In genomic region chr1:75236117-75237050, GRCm38 (mm10) we compare ENCODE assay signal across 8 mouse cellular contexts. TPM values are rescaled to one million over a fixed set of nuclear protein-coding genes. Genes with fewer than 3 reads are reported as not detected.
A peak's percentile ranks its signal among the peaks of the same experiment; 100 is the strongest.
DNase-seq lines count a peak whose midpoint lies in the region; ATAC-seq and TF ChIP-seq lines count a peak whose summit lies in the region.

Dnajb2 (plus strand) TSS chr1:75236406.

- peak within 1 kb of the TSS; percentile 87 for H3K4me3 ChIP-seq in E14TG2a.4 (replicated peaks; ENCODE audit: low read length)
- H3K4me3 ChIP-seq in forebrain, embryonic 13.5 days, result peak within 1 kb of the TSS; percentile 69
- peak within 1 kb of the TSS; percentile 72 for H3K4me3 ChIP-seq in heart, postnatal 0 days (ENCODE audit: low read depth, low read length)
- peak within 1 kb of the TSS; percentile 69 for H3K4me3 ChIP-seq in liver, embryonic 16.5 days (ENCODE audit: low read depth, low read length)
- H3K4me3 ChIP-seq in neural tube, embryonic 12.5 days, result peak within 1 kb of the TSS; percentile 57
- peak within 1 kb of the TSS; percentile 70 for H3K4me3 ChIP-seq in stomach, postnatal 0 days (ENCODE audit: low read depth, low read length)

- WGBS in forebrain, embryonic 13.5 days, result under 1% methylated on average over 62 of the region's 64 CpGs
- WGBS in heart, postnatal 0 days, result under 1% methylated on average over 63 of the region's 64 CpGs
- under 1% methylated on average over 64 of the region's 64 CpGs for WGBS in liver, embryonic 16.5 days (ENCODE audit: insufficient replicate concordance)
- under 1% methylated on average over 64 of the region's 64 CpGs for WGBS in neural tube, embryonic 12.5 days
- WGBS in stomach, postnatal 0 days, result under 1% methylated on average over 56 of the region's 64 CpGs

- H3K4me1 ChIP-seq in E14TG2a.4 (replicated peaks; ENCODE audit: low read depth, low read length), result peaks cover 64% of the 10 kb centered on the region
- peaks cover 27% of the 10 kb centered on the region for H3K4me1 ChIP-seq in forebrain, embryonic 13.5 days
- no peaks in the 10 kb centered on the region; the same call in 1 of the 2 replicates for H3K4me1 ChIP-seq in heart, postnatal 0 days (ENCODE audit: control insufficient read depth, insufficient read depth)
- peaks cover 45% of the 10 kb centered on the region for H3K4me1 ChIP-seq in liver, embryonic 16.5 days (ENCODE audit: control insufficient read depth, low read depth, low read length)
- peaks cover 13% of the 10 kb centered on the region for H3K4me1 ChIP-seq in neural tube, embryonic 12.5 days
- H3K4me1 ChIP-seq in stomach, postnatal 0 days (replicated peaks; ENCODE audit: control insufficient read depth, insufficient read depth), result no peaks in the 10 kb centered on the region

- TF ChIP-seq EP300 in heart, postnatal 0 days (IDR thresholded peaks at IDR 0.05; ENCODE audit: low read depth), result no peak
- TF ChIP-seq EP300 in stomach, postnatal 0 days (optimal IDR thresholded peaks at IDR 0.05), result no peak

- no peak for TF ChIP-seq CTCF in E14TG2a.4 (conservative IDR thresholded peaks at IDR 0.05; ENCODE audit: low read length)
- TF ChIP-seq CTCF in heart, postnatal 0 days (IDR thresholded peaks at IDR 0.05; ENCODE audit: low read depth), result no peak
- TF ChIP-seq CTCF in stomach, postnatal 0 days (IDR thresholded peaks at IDR 0.05; ENCODE audit: low read depth), result no peak

- peak; percentile 86 for DNase-seq in c-Kit-positive CD71-positive TER-119-positive erythroid progenitor cells, embryonic 14.5 days (ENCODE audit: low spot score)
- DNase-seq in heart, postnatal 0 days (ENCODE audit: low spot score), result peak; percentile 88
- DNase-seq in kidney, postnatal 36 days, result peak; percentile 95
- DNase-seq in stomach, postnatal 0 days (ENCODE audit: low spot score), result peak; percentile 94

- peak within 1 kb of the TSS; percentile 94 for H3K4me2 ChIP-seq in forebrain, embryonic 13.5 days
- H3K4me2 ChIP-seq in heart, postnatal 0 days (ENCODE audit: low read depth, low read length), result peak within 1 kb of the TSS; percentile 93
- H3K4me2 ChIP-seq in liver, embryonic 16.5 days (ENCODE audit: low read depth, low read length), result peak within 1 kb of the TSS; percentile 86
- peak within 1 kb of the TSS; percentile 85 for H3K4me2 ChIP-seq in neural tube, embryonic 12.5 days (replicated peaks)
- H3K4me2 ChIP-seq in stomach, postnatal 0 days (replicated peaks; ENCODE audit: low read depth), result peak within 1 kb of the TSS; percentile 91

- peak within 1 kb of the TSS; percentile 90 for H3K9ac ChIP-seq in forebrain, embryonic 13.5 days
- peak within 1 kb of the TSS; percentile 79 for H3K9ac ChIP-seq in heart, postnatal 0 days (replicated peaks; ENCODE audit: low read depth, low read length)
- peak within 1 kb of the TSS; percentile 79 for H3K9ac ChIP-seq in liver, embryonic 16.5 days (ENCODE audit: low read depth, low read length)
- H3K9ac ChIP-seq in neural tube, embryonic 12.5 days, result peak within 1 kb of the TSS; percentile 70
- H3K9ac ChIP-seq in stomach, postnatal 0 days (ENCODE audit: low read length), result peak within 1 kb of the TSS; percentile 72

- H3K9me3 ChIP-seq in E14TG2a.4 (ENCODE audit: low read length), result no peaks in the 10 kb centered on the region
- no peaks in the 10 kb centered on the region for H3K9me3 ChIP-seq in forebrain, embryonic 13.5 days (replicated peaks)
- no peaks in the 10 kb centered on the region for H3K9me3 ChIP-seq in heart, postnatal 0 days (replicated peaks; ENCODE audit: control insufficient read depth, low read length)
- H3K9me3 ChIP-seq in liver, embryonic 16.5 days (replicated peaks; ENCODE audit: control insufficient read depth, low read length), result no peaks in the 10 kb centered on the region
- H3K9me3 ChIP-seq in neural tube, embryonic 12.5 days, result no peaks in the 10 kb centered on the region
- no peaks in the 10 kb centered on the region for H3K9me3 ChIP-seq in stomach, postnatal 0 days (ENCODE audit: control insufficient read depth, low read length)

- H3K27me3 ChIP-seq in E14TG2a.4 (ENCODE audit: insufficient read depth, low read length), result peaks cover 8% of the 10 kb centered on the region
- no peaks in the 10 kb centered on the region; the same call in 1 of the 2 replicates for H3K27me3 ChIP-seq in forebrain, embryonic 13.5 days
- H3K27me3 ChIP-seq in heart, postnatal 0 days (ENCODE audit: control insufficient read depth, insufficient read depth, low read length), result no peaks in the 10 kb centered on the region
- no peaks in the 10 kb centered on the region for H3K27me3 ChIP-seq in liver, embryonic 16.5 days (ENCODE audit: control insufficient read depth, insufficient read depth, low read depth, low read length)
- H3K27me3 ChIP-seq in neural tube, embryonic 12.5 days (replicated peaks), result no peaks in the 10 kb centered on the region
- no peaks in the 10 kb centered on the region for H3K27me3 ChIP-seq in stomach, postnatal 0 days (ENCODE audit: control insufficient read depth, insufficient read depth, low read length)

- H3K27ac ChIP-seq in forebrain, embryonic 13.5 days, result peak within 1 kb of the TSS; percentile 68
- peak within 1 kb of the TSS; percentile 94 for H3K27ac ChIP-seq in heart, postnatal 0 days (ENCODE audit: low read depth)
- peak within 1 kb of the TSS; percentile 99 for H3K27ac ChIP-seq in liver, embryonic 16.5 days (ENCODE audit: low read length)
- H3K27ac ChIP-seq in neural tube, embryonic 12.5 days, result peak within 1 kb of the TSS; percentile 51; the same call in 1 of the 2 replicates
- peak within 1 kb of the TSS; percentile 91 for H3K27ac ChIP-seq in stomach, postnatal 0 days (replicated peaks)

- peaks cover 26% of the 10 kb centered on the region for H3K36me3 ChIP-seq in E14TG2a.4 (ENCODE audit: insufficient read depth, low read length)
- H3K36me3 ChIP-seq in forebrain, embryonic 13.5 days (ENCODE audit: poor library complexity, severe bottlenecking), result peaks cover 18% of the 10 kb centered on the region
- H3K36me3 ChIP-seq in heart, postnatal 0 days (replicated peaks; ENCODE audit: control insufficient read depth, insufficient read depth, low read length), result peaks cover 21% of the 10 kb centered on the region
- H3K36me3 ChIP-seq in liver, embryonic 16.5 days (ENCODE audit: control insufficient read depth, insufficient read depth), result no peaks in the 10 kb centered on the region; the same call in none of the 2 replicates
- H3K36me3 ChIP-seq in neural tube, embryonic 12.5 days, result peaks cover 16% of the 10 kb centered on the region
- peaks cover 6% of the 10 kb centered on the region; the same call in 1 of the 2 replicates for H3K36me3 ChIP-seq in stomach, postnatal 0 days (ENCODE audit: control insufficient read depth, insufficient read depth, low read length)

- ATAC-seq in forebrain, embryonic 13.5 days, result peak; percentile 86
- ATAC-seq in heart, postnatal 0 days (ENCODE audit: insufficient read depth, low read depth), result peak; percentile 92
- ATAC-seq in liver, embryonic 16.5 days (ENCODE audit: low read depth), result peak; percentile 95
- ATAC-seq in neural tube, embryonic 12.5 days (ENCODE audit: low FRiP score, low read depth), result peak; percentile 88
- peak; percentile 96 for ATAC-seq in stomach, postnatal 0 days (ENCODE audit: low FRiP score, low TSS enrichment)

RNA-seq across cellular contexts. Expression of gene Dnajb2, which starts in this region (rescaled TPM):
- polyA plus RNA-seq in forebrain, embryonic 13.5 days (2015; fragmentation: Nextera tagmentation; extraction: Ambion mirVana), result 40.0 and 41.7 TPM in 2 replicates
- total RNA-seq in heart, postnatal 0 days (2014; rRNA removed; ENCODE audit: low replicate concordance), result 25.1 and 35.0 TPM in 2 replicates
- polyA plus RNA-seq in heart, postnatal 0 days (2015; fragmentation: Nextera tagmentation; extraction: Ambion mirVana), result 34.9 and 36.7 TPM in 2 replicates
- polyA plus RNA-seq in liver, embryonic 16.5 days (2015; fragmentation: Nextera tagmentation; extraction: Ambion mirVana), result 33.8 and 33.9 TPM in 2 replicates
- 49.6 and 54.9 TPM in 2 replicates for polyA plus RNA-seq in neural tube, embryonic 12.5 days (2016; fragmentation: Nextera tagmentation; extraction: Ambion mirVana)
- 24.2 and 25.8 TPM in 2 replicates for polyA plus RNA-seq in stomach, postnatal 0 days (2015; fragmentation: Nextera tagmentation; extraction: Ambion mirVana)

Comparison
In these comparisons a context has a peak if more than half of its experiments do, and no peak if none do; other contexts are left out.
1. Peak in every context shown above with its lines: DNase-seq, ATAC-seq, H3K4me3 ChIP-seq and H3K27ac ChIP-seq.